Mouse (Mus musculus) forebrain, postnatal 0 days (tissue): ENCODE measurements around the gene Map3k5. TPM values are rescaled to one million over a fixed set of nuclear protein-coding genes. Genes with fewer than 3 reads are reported as not detected.

Experiments used
- ATAC-seq: fragments of 200-750 bp; cut with Nextera tagmentation; 2 replicates; pipeline ENCODE4 v1.8.0; 2017; ENCODE audit warnings: mild to moderate bottlenecking, moderate library complexity
- DNase-seq: peaks from one replicate; pipeline ENCODE4 v3.0.0-alpha.2; 2015
- H3K27ac ChIP-seq: fragments of 300-500 bp; sonication (generic); 2 replicates; pipeline ENCODE4 v1.5.1; 2014; ENCODE audit warnings: low read depth, mild to moderate bottlenecking, antibody characterized with exemption, low read length, moderate library complexity, mixed read lengths
- H3K27me3 ChIP-seq: fragments of 300-500 bp; sonication (generic); 2 replicates; pipeline ENCODE4 v1.6.1; 2014; ENCODE audit warnings: mild to moderate bottlenecking, low read length, mixed read lengths; ENCODE audit not compliant: insufficient read depth
- H3K36me3 ChIP-seq: fragments of 300-500 bp; sonication (generic); 2 replicates; pipeline ENCODE4 v1.6.1; 2014; ENCODE audit warnings: mild to moderate bottlenecking, moderate library complexity; ENCODE audit not compliant: insufficient read depth
- H3K4me1 ChIP-seq: fragments of 300-500 bp; sonication (generic); 2 replicates; pipeline ENCODE4 v1.6.1; 2014; ENCODE audit warnings: antibody characterized with exemption; ENCODE audit not compliant: insufficient read depth
- H3K4me2 ChIP-seq: fragments of 300-500 bp; sonication (generic); 2 replicates; pipeline ENCODE4 v1.6.1; 2014; ENCODE audit warnings: low read depth, mild to moderate bottlenecking, moderate library complexity
- H3K4me3 ChIP-seq: fragments of 300-500 bp; sonication (generic); 2 replicates; pipeline ENCODE4 v1.5.1; 2014; ENCODE audit warnings: low read depth, low read length, mixed read lengths
- H3K9ac ChIP-seq: fragments of 300-500 bp; sonication (generic); 2 replicates; pipeline ENCODE4 v1.6.1; 2014; ENCODE audit warnings: mild to moderate bottlenecking
- H3K9me3 ChIP-seq: fragments of 300-500 bp; sonication (generic); 2 replicates; pipeline ENCODE4 v1.6.1; 2016; ENCODE audit warnings: low read length
- CTCF ChIP-seq: sonication (generic); IDR thresholded peaks from 2 replicates; pipeline ENCODE4 v1.5.1; 2016; ENCODE audit warnings: antibody characterized with exemption, control low read depth, low read depth
- WGBS: fragments of 180-500 bp; shearing (Covaris S2); extraction: QIAGEN DNeasy Blood & Tissue Kit; methylation state at CpG from one replicate; pipeline ENCODE4 v1.1.7; 2014; 5-methylcytosine and 5-hydroxymethylcytosine counted together
- polyA plus RNA-seq: library from polyadenylated mRNA; unstranded; fragments of >200 nt; fragmentation: Nextera tagmentation; extraction: Ambion mirVana; gene quantifications from 2 replicates; pipeline ENCODE4 v1.2.1, GENCODE M21; 2015
- total RNA-seq: library from RNA; depleted of rRNA; stranded (reverse); fragments of >200 nt; gene quantifications from 2 replicates; pipeline ENCODE4 v1.2.3, GENCODE M21; 2014

Gene Map3k5
- total and polyA plus RNA-seq, 2 experiments from 2014 or later, result 1.3 to 5.8 TPM

- H3K27me3 ChIP-seq, result no peaks in the 10 kb centered on the region
- H3K9me3 ChIP-seq, result no peaks in the 10 kb centered on the region
- H3K4me2 ChIP-seq, result no peak overlapping the region
- no peaks in the 10 kb centered on the region for H3K36me3 ChIP-seq
- H3K4me3 ChIP-seq, result no peak overlapping the region
- H3K9ac ChIP-seq, result no peak overlapping the region
- H3K27ac ChIP-seq, result no peak overlapping the region
- H3K4me1 ChIP-seq, result no peaks in the 10 kb centered on the region
- ATAC-seq, result no peak
- TF ChIP-seq CTCF, result no peak
- WGBS, result 83% methylated on average over 15 of the region's 15 CpGs
- no peak for DNase-seq
Measured at GRCm38 (mm10) chr10:20021670-20022468, 87.6 kb downstream of the Map3k5 start.

- ATAC-seq (no peak; the same call in 1 of the 2 replicates), DNase-seq (no peak)
- no peak for TF ChIP-seq CTCF
- Histone ChIP-seq H3K9me3 (no peaks in the 10 kb centered on the region), H3K9ac (no peak overlapping the region), H3K4me3 (no peak overlapping the region), H3K27ac (no peak overlapping the region), H3K27me3 (no peaks in the 10 kb centered on the region), H3K36me3 (no peaks in the 10 kb centered on the region), H3K4me2 (no peak overlapping the region), H3K4me1 (no peaks in the 10 kb centered on the region)
- WGBS, result 56% methylated on average over 10 of the region's 10 CpGs
Measured at GRCm38 (mm10) chr10:20022608-20023340, 88.5 kb downstream of the Map3k5 start.

GRCm38 (mm10) chr10:20023524-20023923 is 89.3 kb downstream of the Map3k5 start:
- H3K4me1 ChIP-seq, result no peaks in the 10 kb centered on the region
- 71% methylated on average over 10 of the region's 10 CpGs for WGBS
- no peak for TF ChIP-seq CTCF
- no peak overlapping the region for H3K4me3 ChIP-seq
- no peaks in the 10 kb centered on the region for H3K9me3 ChIP-seq
- H3K9ac ChIP-seq, result no peak overlapping the region
- H3K4me2 ChIP-seq, result no peak overlapping the region
- no peak for DNase-seq
- ATAC-seq, result no peak
- no peak overlapping the region for H3K27ac ChIP-seq
- H3K36me3 ChIP-seq, result no peaks in the 10 kb centered on the region
- H3K27me3 ChIP-seq, result no peaks in the 10 kb centered on the region

GRCm38 (mm10) chr10:20024891-20025290 is 90.6 kb downstream of the Map3k5 start:
- H3K36me3 ChIP-seq, result no peaks in the 10 kb centered on the region
- H3K9ac ChIP-seq, result no peak overlapping the region
- H3K27me3 ChIP-seq, result no peaks in the 10 kb centered on the region
- H3K27ac ChIP-seq, result no peak overlapping the region
- WGBS, result 95% methylated on average over 10 of the region's 10 CpGs
- H3K4me2 ChIP-seq, result no peak overlapping the region
- TF ChIP-seq CTCF, result no peak
- H3K9me3 ChIP-seq, result no peaks in the 10 kb centered on the region
- no peak overlapping the region for H3K4me3 ChIP-seq
- DNase-seq (no peak), ATAC-seq (no peak)
- H3K4me1 ChIP-seq, result no peaks in the 10 kb centered on the region

- Histone ChIP-seq H3K4me1 (no peaks in the 10 kb centered on the region), H3K4me2 (no peak overlapping the region), H3K27me3 (no peaks in the 10 kb centered on the region), H3K9ac (no peak overlapping the region), H3K4me3 (no peak overlapping the region), H3K9me3 (no peaks in the 10 kb centered on the region), H3K36me3 (no peaks in the 10 kb centered on the region), H3K27ac (no peak overlapping the region)
- TF ChIP-seq CTCF, result no peak
- 90% methylated on average over 12 of the region's 12 CpGs for WGBS
- DNase-seq (no peak), ATAC-seq (no peak)
Measured at GRCm38 (mm10) chr10:20025781-20026520, 91.7 kb downstream of the Map3k5 start.

- Histone ChIP-seq H3K4me1 (no peaks in the 10 kb centered on the region), H3K9ac (no peak overlapping the region), H3K27me3 (no peaks in the 10 kb centered on the region), H3K4me3 (no peak overlapping the region), H3K4me2 (no peak overlapping the region), H3K27ac (no peak overlapping the region), H3K9me3 (no peaks in the 10 kb centered on the region), H3K36me3 (no peaks in the 10 kb centered on the region)
- TF ChIP-seq CTCF, result no peak
- 52% methylated on average over 1 of the region's 1 CpGs for WGBS
- ATAC-seq, result no peak
- DNase-seq, result no peak
Measured at GRCm38 (mm10) chr10:20030703-20031102, 96.4 kb downstream of the Map3k5 start.
